ENCODE assay signal across 14 mouse cellular contexts in the genomic region with DNA sequence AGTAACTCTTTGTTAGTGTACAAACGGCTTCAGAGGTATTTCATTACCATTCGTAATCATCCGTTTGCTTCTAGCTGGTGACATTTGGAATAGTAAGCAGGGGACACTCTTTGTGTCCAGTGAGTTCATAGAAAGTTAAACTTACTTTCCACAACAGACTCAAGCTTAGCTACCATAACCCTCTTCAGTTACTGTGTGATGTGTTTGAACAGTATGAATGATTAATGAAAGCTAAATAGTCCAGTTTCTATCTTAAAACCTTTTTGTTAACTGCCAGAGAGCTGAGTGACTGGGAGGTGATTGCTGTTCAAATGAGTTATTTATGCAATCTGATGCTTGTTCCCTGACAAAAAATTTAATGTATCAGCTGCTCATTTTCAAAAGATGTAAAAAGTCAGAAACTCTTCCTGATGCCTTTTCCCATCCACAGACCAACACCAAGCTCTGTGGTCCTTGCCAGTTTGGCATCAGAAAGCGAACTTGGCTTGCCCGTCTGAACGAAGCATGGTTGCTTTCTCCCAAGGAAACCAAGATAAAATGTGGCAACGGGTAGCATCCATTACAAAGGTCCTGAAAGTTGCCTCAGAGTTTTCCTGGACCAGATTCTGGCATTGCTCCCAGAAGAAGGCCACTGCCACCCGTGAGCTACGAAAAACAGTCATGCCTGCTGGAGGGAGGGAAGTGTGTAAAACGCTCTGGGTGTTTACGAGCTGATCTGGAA.
DNase-seq lines count a peak whose midpoint lies in the region.
"Had no signal": no experiment of that assay in that cellular context is flagged by ENCODE, and none has a peak within 500 bp of the region (broad histone marks: within the 10 kb centered on the region; RNA-seq: fewer than 3 reads in every experiment).

No protein-coding gene starts in this region.

- DNase-seq in left cerebral cortex, postnatal 10 days (ENCODE audit: extremely low spot score in 1 of 2, low spot score in 2 of 2): peak; percentile 26 to 63
- DNase-seq in left cerebral cortex, adult 11 months (ENCODE audit: low spot score): no peak
- DNase-seq in right cerebral cortex, postnatal 10 days (ENCODE audit: low spot score in 2 of 2): peak; percentile 69 to 74
- DNase-seq in right cerebral cortex, adult 18-20 months: no peak
- DNase-seq in cerebellum, postnatal 14 days: peak; percentile 39 to 55
- DNase-seq in embryonic facial prominence, embryonic 10.5 days (ENCODE audit: low spot score): no peak
- no peak for DNase-seq in yolk sac, embryonic 10.5 days (ENCODE audit: low spot score)
- DNase-seq: kidney, adult 18-20 months; thymus, postnatal 4 days had no signal

- H3K4me1 ChIP-seq in embryonic facial prominence, embryonic 10.5 days: no peaks in the 10 kb centered on the region
- H3K4me1 ChIP-seq: heart, embryonic 13.5 days; neural tube, embryonic 12.5 days had no signal

- H3K36me3 ChIP-seq in embryonic facial prominence, embryonic 10.5 days (replicated peaks): no peaks in the 10 kb centered on the region
- H3K36me3 ChIP-seq: forebrain, embryonic 15.5 days; G1E; heart, embryonic 13.5 days; neural tube, embryonic 12.5 days had no signal

- no peak overlapping the region for H3K27ac ChIP-seq in embryonic facial prominence, embryonic 10.5 days (replicated peaks)
- H3K27ac ChIP-seq: forebrain, embryonic 15.5 days; heart, embryonic 13.5 days; macrophage; neural tube, embryonic 12.5 days had no signal

- intact Hi-C loops in left cerebral cortex, postnatal 10 days (cut with DNase I): loop anchor here (10.0 kb wide), 1 partner anchor 203 kb away; no protein-coding TSS in a partner anchor

- H3K4me3 ChIP-seq in embryonic facial prominence, embryonic 10.5 days: no peak overlapping the region
- H3K4me3 ChIP-seq: forebrain, embryonic 15.5 days; heart, embryonic 13.5 days; neural tube, embryonic 12.5 days had no signal

- H3K9me3 ChIP-seq in embryonic facial prominence, embryonic 10.5 days: no peaks in the 10 kb centered on the region
- H3K9me3 ChIP-seq: forebrain, embryonic 15.5 days; heart, embryonic 13.5 days; neural tube, embryonic 12.5 days had no signal

- WGBS in embryonic facial prominence, embryonic 10.5 days: 81% methylated on average over 11 of the region's 11 CpGs

- no peaks in the 10 kb centered on the region for H3K27me3 ChIP-seq in embryonic facial prominence, embryonic 10.5 days (replicated peaks; ENCODE audit: low read depth, poor library complexity, severe bottlenecking)
- H3K27me3 ChIP-seq: forebrain, embryonic 15.5 days; heart, embryonic 13.5 days; neural tube, embryonic 12.5 days had no signal

Comparison
In these comparisons a context has a peak if more than half of its experiments do, and no peak if none do; other contexts are left out.
1. DNase-seq: peak in left cerebral cortex, postnatal 10 days (2 of 2), right cerebral cortex, postnatal 10 days (2 of 2) and cerebellum, postnatal 14 days (2 of 2); none in left cerebral cortex, adult 11 months (single experiment), right cerebral cortex, adult 18-20 months (single experiment), embryonic facial prominence, embryonic 10.5 days (single experiment) and yolk sac, embryonic 10.5 days (single experiment).